In the genomic region with DNA sequence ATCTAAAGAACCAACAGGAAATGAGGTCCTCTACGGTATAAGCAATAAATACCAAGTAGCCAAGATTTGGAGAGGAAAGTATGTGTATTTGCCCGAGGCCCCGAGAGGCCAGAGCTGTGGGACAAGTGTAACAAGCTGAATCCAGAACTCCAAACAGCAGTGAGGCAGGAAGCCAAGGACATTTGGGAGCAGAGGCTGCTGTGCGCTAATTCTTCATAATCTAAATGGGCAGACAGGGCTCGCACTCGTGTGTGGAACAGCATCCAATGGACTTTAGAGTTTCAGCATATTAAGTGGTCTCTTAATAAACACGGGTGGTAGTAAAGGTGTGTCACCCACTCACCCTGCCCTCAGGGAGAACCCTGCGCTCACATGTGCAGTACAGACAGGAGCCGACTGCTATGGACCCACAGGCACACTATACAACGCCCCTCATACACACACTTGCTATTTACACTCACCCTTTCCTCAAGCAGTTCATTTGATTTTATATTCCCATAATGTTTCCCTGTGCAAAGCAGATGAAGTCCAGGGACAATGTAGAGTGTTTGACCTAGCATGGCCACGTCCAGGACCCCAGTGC, we compare ENCODE assay signal across 9 mouse cellular contexts. TPM values are rescaled to one million over a fixed set of nuclear protein-coding genes. Genes with fewer than 3 reads are reported as not detected.
A peak's percentile ranks its signal among the peaks of the same experiment; 100 is the strongest.
DNase-seq lines count a peak whose midpoint lies in the region; ATAC-seq lines count a peak whose summit lies in the region.
"Had no signal": no experiment of that assay in that cellular context is flagged by ENCODE, and none has a peak within 500 bp of the region (broad histone marks: within the 10 kb centered on the region; RNA-seq: fewer than 3 reads in every experiment).

No protein-coding gene starts in this region.

- 76% methylated on average over 11 of the region's 11 CpGs for WGBS in hindbrain, embryonic 13.5 days
- 86% methylated on average over 11 of the region's 11 CpGs for WGBS in hindbrain, embryonic 10.5 days
- 68% methylated on average over 11 of the region's 11 CpGs for WGBS in hindbrain, embryonic 16.5 days

- no peak overlapping the region for H3K4me3 ChIP-seq in hindbrain, embryonic 13.5 days
- no peak overlapping the region for H3K4me3 ChIP-seq in hindbrain, embryonic 10.5 days
- no peak overlapping the region for H3K4me3 ChIP-seq in hindbrain, embryonic 16.5 days (ENCODE audit: low read length)
- H3K4me3 ChIP-seq: embryonic facial prominence, embryonic 13.5 days had no signal

- no peaks in the 10 kb centered on the region for H3K27me3 ChIP-seq in hindbrain, embryonic 13.5 days
- no peaks in the 10 kb centered on the region for H3K27me3 ChIP-seq in hindbrain, embryonic 10.5 days (ENCODE audit: insufficient read depth, poor library complexity, severe bottlenecking)
- no peaks in the 10 kb centered on the region for H3K27me3 ChIP-seq in hindbrain, embryonic 16.5 days (replicated peaks; ENCODE audit: control insufficient read depth, insufficient read depth, low read length)
- H3K27me3 ChIP-seq: embryonic facial prominence, embryonic 13.5 days had no signal

- ATAC-seq in hindbrain, embryonic 13.5 days (ENCODE audit: low FRiP score), result peak; percentile 61; the same call in 1 of the 2 replicates
- peak; percentile 28; the same call in 1 of the 2 replicates for ATAC-seq in hindbrain, embryonic 16.5 days

- no peaks in the 10 kb centered on the region for H3K9me3 ChIP-seq in hindbrain, embryonic 13.5 days
- no peaks in the 10 kb centered on the region for H3K9me3 ChIP-seq in hindbrain, embryonic 10.5 days
- H3K9me3 ChIP-seq in hindbrain, embryonic 16.5 days (ENCODE audit: control insufficient read depth, low read length), result no peaks in the 10 kb centered on the region
- H3K9me3 ChIP-seq: embryonic facial prominence, embryonic 13.5 days had no signal

- H3K36me3 ChIP-seq in hindbrain, embryonic 13.5 days, result no peaks in the 10 kb centered on the region; the same call in 1 of the 2 replicates
- H3K36me3 ChIP-seq in hindbrain, embryonic 10.5 days, result peaks cover 44% of the 10 kb centered on the region
- no peaks in the 10 kb centered on the region for H3K36me3 ChIP-seq in hindbrain, embryonic 16.5 days (ENCODE audit: control insufficient read depth, insufficient read depth, low read length)

- H3K4me1 ChIP-seq in hindbrain, embryonic 13.5 days (replicated peaks), result peaks cover 42% of the 10 kb centered on the region
- H3K4me1 ChIP-seq in hindbrain, embryonic 10.5 days (replicated peaks), result peaks cover 27% of the 10 kb centered on the region
- peaks cover 11% of the 10 kb centered on the region for H3K4me1 ChIP-seq in hindbrain, embryonic 16.5 days (ENCODE audit: control insufficient read depth, insufficient read depth, low read depth, low read length)

- H3K9ac ChIP-seq in hindbrain, embryonic 13.5 days, result no peak overlapping the region
- H3K9ac ChIP-seq in hindbrain, embryonic 16.5 days (ENCODE audit: low read depth, low read length), result no peak overlapping the region
- H3K9ac ChIP-seq: embryonic facial prominence, embryonic 13.5 days had no signal

- H3K4me2 ChIP-seq in hindbrain, embryonic 13.5 days, result no peak overlapping the region
- no peak overlapping the region for H3K4me2 ChIP-seq in hindbrain, embryonic 16.5 days (ENCODE audit: low read length)
- H3K4me2 ChIP-seq: embryonic facial prominence, embryonic 13.5 days had no signal

- DNase-seq in hindbrain, embryonic 10.5 days (ENCODE audit: low spot score), result no peak
- DNase-seq in adrenal gland, postnatal 10 days, result peak; percentile 67
- peak; percentile 36 to 46 for DNase-seq in lung, adult 18-20 months
- no peak for DNase-seq in embryo, embryonic 10.5 days (ENCODE audit: low spot score)
- no peak for DNase-seq in layer of hippocampus, postnatal 14 days (ENCODE audit: low spot score in 2 of 2)
- DNase-seq in cerebellum, adult 9-10 months, result no peak

- H3K27ac ChIP-seq in hindbrain, embryonic 13.5 days, result peak overlapping the region; percentile 35; the same call in 1 of the 2 replicates
- H3K27ac ChIP-seq in hindbrain, embryonic 10.5 days, result no peak overlapping the region
- H3K27ac ChIP-seq in hindbrain, embryonic 16.5 days (ENCODE audit: low read depth, low read length), result no peak overlapping the region
- H3K27ac ChIP-seq: embryonic facial prominence, embryonic 13.5 days had no signal

RNA-seq across cellular contexts. Expression of a gene that starts 15.1 kb away (rescaled TPM):
- 29.1 and 30.0 TPM in 2 replicates for polyA plus RNA-seq in hindbrain, embryonic 13.5 days (2015; fragmentation: Nextera tagmentation; extraction: Ambion mirVana)
- 19.5 and 24.2 TPM in 2 replicates for polyA plus RNA-seq in hindbrain, embryonic 10.5 days (2016; fragmentation: Nextera tagmentation; extraction: Ambion mirVana)
- total RNA-seq in adrenal gland, postnatal 10 days (2021), result 10 to 100 TPM; 36.0 to 49.3 TPM
- polyA plus RNA-seq in hindbrain, embryonic 16.5 days (2015; fragmentation: Nextera tagmentation; extraction: Ambion mirVana), result 22.5 and 25.4 TPM in 2 replicates
- 100 to 1,000 TPM; 109 to 119 TPM for total RNA-seq in layer of hippocampus, postnatal 14 days (2021)

Comparison
In these comparisons a context has a peak if more than half of its experiments do, and no peak if none do; other contexts are left out.
1. DNase-seq: peak in adrenal gland, postnatal 10 days (single experiment) and lung, adult 18-20 months (2 of 2); none in hindbrain, embryonic 10.5 days (single experiment), embryo, embryonic 10.5 days (single experiment), layer of hippocampus, postnatal 14 days (0 of 2) and cerebellum, adult 9-10 months (single experiment).